Mouse (Mus musculus) neural tube, embryonic 14.5 days (tissue): ENCODE measurements around the gene Nckap5. TPM values are rescaled to one million over a fixed set of nuclear protein-coding genes. Genes with fewer than 3 reads are reported as not detected.

Experiments
- ATAC-seq: fragments of 200-750 bp; cut with Nextera tagmentation; 2 replicates; pipeline ENCODE4 v1.8.0; 2017; ENCODE audit warnings: low read depth, mild to moderate bottlenecking, moderate TSS enrichment, moderate library complexity
- H3K27ac ChIP-seq: fragments of 300-500 bp; sonication (generic); 2 replicates; pipeline ENCODE4 v1.5.1; 2014; ENCODE audit warnings: low read depth, mild to moderate bottlenecking, control low read depth, low read length, moderate library complexity, mixed read lengths
- H3K27me3 ChIP-seq: fragments of 300-500 bp; sonication (generic); 2 replicates; pipeline ENCODE4 v1.6.1; 2014; ENCODE audit warnings: low read length; ENCODE audit not compliant: control insufficient read depth, insufficient read depth
- H3K36me3 ChIP-seq: fragments of 300-500 bp; sonication (generic); 2 replicates; pipeline ENCODE4 v1.6.1; 2014; ENCODE audit warnings: low read length, mixed read lengths; ENCODE audit not compliant: control insufficient read depth, insufficient read depth
- H3K4me1 ChIP-seq: fragments of 300-500 bp; sonication (generic); 2 replicates; pipeline ENCODE4 v1.6.1; 2014; ENCODE audit warnings: low read length; ENCODE audit not compliant: control insufficient read depth, insufficient read depth
- H3K4me2 ChIP-seq: fragments of 300-500 bp; sonication (generic); 2 replicates; pipeline ENCODE4 v1.6.1; 2014; ENCODE audit warnings: mild to moderate bottlenecking, low read depth, low read length, control low read depth
- H3K4me3 ChIP-seq: fragments of 300-500 bp; sonication (generic); 2 replicates; pipeline ENCODE4 v1.5.1; 2014; ENCODE audit warnings: low read depth, low read length, control low read depth, mixed read lengths
- H3K9ac ChIP-seq: fragments of 300-500 bp; sonication (generic); replicated peaks from 2 replicates; pipeline ENCODE4 v1.6.1; 2014; ENCODE audit warnings: low read depth, mild to moderate bottlenecking, control low read depth, low read length, mixed read lengths
- H3K9me3 ChIP-seq: fragments of 300-500 bp; sonication (generic); 2 replicates; pipeline ENCODE4 v1.6.1; 2016; ENCODE audit warnings: low read length; ENCODE audit not compliant: control insufficient read depth
- WGBS: fragments of 180-500 bp; shearing (Covaris S2); extraction: QIAGEN DNeasy Blood & Tissue Kit; methylation state at CpG from one replicate; pipeline ENCODE4 v1.1.7; 2014; 5-methylcytosine and 5-hydroxymethylcytosine counted together
- polyA plus RNA-seq: library from polyadenylated mRNA; unstranded; fragments of >200 nt; fragmentation: Nextera tagmentation; extraction: Ambion mirVana; gene quantifications from 2 replicates; pipeline ENCODE4 v1.2.1, GENCODE M21; 2014

Gene Nckap5
- polyA plus RNA-seq, 1 experiment from 2014 or later: 19.0 TPM

DNA sequence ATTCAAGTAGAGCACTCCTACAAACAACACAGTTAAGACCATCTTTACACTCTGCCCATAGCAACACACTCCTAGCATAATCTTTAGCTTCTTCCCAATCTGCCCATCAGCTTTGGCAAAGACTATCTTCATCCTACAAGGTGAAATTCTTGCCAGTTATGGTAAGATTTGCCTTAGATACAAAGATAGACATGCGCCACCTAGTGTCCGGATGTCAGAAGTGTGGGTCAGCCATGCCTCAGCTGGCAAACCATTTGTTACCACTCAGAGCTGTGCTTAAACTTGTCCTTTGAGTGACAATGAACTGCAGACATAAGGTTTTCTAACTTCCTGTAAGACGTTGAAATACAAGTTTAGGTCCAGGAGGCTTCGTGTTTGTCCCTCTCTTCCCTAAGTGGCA is 422.7 kb downstream of the Nckap5 start:
- Histone ChIP-seq H3K4me1 (no peaks in the 10 kb centered on the region), H3K4me2 (no peak overlapping the region), H3K27me3 (no peaks in the 10 kb centered on the region), H3K9me3 (no peaks in the 10 kb centered on the region), H3K36me3 (no peaks in the 10 kb centered on the region), H3K9ac (no peak overlapping the region), H3K4me3 (no peak overlapping the region), H3K27ac (no peak overlapping the region)
- WGBS: 26% methylated on average over 4 of the region's 4 CpGs
- no peak for ATAC-seq

DNA sequence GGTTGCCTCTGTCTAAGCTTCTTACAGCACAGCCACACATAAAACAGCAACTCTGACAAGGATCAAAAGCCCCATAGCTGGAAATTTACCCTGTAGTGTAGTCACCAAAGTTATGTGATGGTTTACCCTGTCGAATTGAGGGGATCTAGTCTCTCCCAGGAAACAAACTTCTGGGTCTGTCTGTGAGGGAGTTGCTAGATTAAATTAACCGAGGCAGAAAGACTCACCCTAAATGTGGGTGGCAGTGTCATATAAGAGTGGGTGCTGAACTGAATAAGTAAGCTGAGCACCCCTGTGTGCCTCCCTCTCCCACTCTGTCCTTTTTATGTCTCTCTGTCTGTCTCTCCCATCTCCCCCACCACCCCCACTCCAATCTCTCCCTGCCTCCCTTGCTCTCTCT is 425.1 kb downstream of the Nckap5 start:
- Histone ChIP-seq H3K4me1 (no peaks in the 10 kb centered on the region), H3K4me2 (no peak overlapping the region), H3K27ac (no peak overlapping the region), H3K4me3 (no peak overlapping the region), H3K9ac (no peak overlapping the region), H3K36me3 (no peaks in the 10 kb centered on the region), H3K9me3 (no peaks in the 10 kb centered on the region), H3K27me3 (no peaks in the 10 kb centered on the region)
- WGBS: 95% methylated on average over 2 of the region's 2 CpGs
- no peak for ATAC-seq

GRCm38 (mm10) chr1:126403970-126404369 is 426.6 kb downstream of the Nckap5 start:
- no peaks in the 10 kb centered on the region for H3K4me1 ChIP-seq
- H3K36me3 ChIP-seq: no peaks in the 10 kb centered on the region
- H3K4me2 ChIP-seq: no peak overlapping the region
- no peak for ATAC-seq
- H3K9ac ChIP-seq: no peak overlapping the region
- H3K4me3 ChIP-seq: no peak overlapping the region
- H3K27me3 ChIP-seq: no peaks in the 10 kb centered on the region
- H3K9me3 ChIP-seq: no peaks in the 10 kb centered on the region
- no peak overlapping the region for H3K27ac ChIP-seq

DNA sequence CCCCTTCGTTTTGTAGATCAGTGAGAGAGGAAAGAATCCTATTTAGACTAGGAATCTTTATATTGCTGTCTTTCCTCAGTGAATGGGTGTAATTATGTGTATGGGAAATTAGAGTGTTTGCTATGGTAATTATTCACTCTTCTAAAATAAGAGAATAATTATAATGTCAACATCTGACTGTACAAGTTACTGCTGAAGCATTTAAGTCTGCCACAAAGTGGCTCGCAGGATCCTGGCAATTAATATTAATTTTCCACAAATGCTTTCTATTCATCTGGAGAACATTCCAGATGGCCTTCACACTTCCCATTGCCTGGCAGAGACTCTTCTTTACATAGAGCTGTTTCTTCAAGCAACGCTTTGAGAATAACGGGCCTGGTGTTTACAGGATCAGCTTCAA is 439.4 kb downstream of the Nckap5 start:
- H3K4me2 ChIP-seq: no peak overlapping the region
- H3K4me3 ChIP-seq: no peak overlapping the region
- no peaks in the 10 kb centered on the region for H3K36me3 ChIP-seq
- 73% methylated on average over 4 of the region's 4 CpGs for WGBS
- no peak for ATAC-seq
- no peaks in the 10 kb centered on the region for H3K4me1 ChIP-seq
- H3K27ac ChIP-seq: no peak overlapping the region
- H3K27me3 ChIP-seq: no peaks in the 10 kb centered on the region
- H3K9ac ChIP-seq: no peak overlapping the region
- H3K9me3 ChIP-seq: no peaks in the 10 kb centered on the region

DNA sequence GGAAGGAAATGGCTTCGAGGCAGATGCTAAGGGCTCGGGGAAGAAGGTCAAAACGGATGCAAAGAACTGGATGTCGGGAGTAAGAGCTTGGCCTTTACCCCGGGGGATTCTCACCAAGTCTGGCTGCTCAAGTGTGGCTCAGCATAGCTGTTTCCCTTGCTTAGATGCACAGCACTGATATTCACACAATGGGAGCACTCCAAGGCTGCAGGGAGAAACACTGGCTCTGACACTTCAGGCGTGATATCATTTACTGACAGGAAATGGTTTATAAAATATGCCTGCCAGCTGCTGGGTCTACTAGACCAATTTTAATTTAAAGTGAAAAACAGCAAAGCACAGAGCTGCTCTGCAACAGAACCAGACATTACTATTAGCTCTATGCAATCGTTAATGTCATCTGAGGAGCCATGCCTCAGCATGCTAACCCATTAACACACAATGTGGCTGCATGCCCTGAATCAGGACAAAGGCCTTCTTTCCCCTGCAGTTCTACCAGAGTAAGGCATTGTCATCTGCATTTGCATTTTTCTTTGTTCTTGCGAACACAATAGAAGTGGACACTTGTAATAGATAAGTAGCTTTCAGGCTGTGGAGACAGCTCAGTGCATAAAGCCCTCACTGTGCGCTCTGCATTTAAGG is 453.1 kb downstream of the Nckap5 start:
- Histone ChIP-seq H3K4me2 (no peak overlapping the region), H3K4me1 (no peaks in the 10 kb centered on the region), H3K36me3 (no peaks in the 10 kb centered on the region), H3K9ac (no peak overlapping the region), H3K27me3 (no peaks in the 10 kb centered on the region), H3K4me3 (no peak overlapping the region), H3K27ac (0 out of 2 replicates have a peak overlapping the region, but pooled peaks have one; percentile 12), H3K9me3 (no peaks in the 10 kb centered on the region)
- peak; percentile 56; the same call in 1 of the 2 replicates for ATAC-seq
- WGBS: 63% methylated on average over 9 of the region's 9 CpGs

DNA sequence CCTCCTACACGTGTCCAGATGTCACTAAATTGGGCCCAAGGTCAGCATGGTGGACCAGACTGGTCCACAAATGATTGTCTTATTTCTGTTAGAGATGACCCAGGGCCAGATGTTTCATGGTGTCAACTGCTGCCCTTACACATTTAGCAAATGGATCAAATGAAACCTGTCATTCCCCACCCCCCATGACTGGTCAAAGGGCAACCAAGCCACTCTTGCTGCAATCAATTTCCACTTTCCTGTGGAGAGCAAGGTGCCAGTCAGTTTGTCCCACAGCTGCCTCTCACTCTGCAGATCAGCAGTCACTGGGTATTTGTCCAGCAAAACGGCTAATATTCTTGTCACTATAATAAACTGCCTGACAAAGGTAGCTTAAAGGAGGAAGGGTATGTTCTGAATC is 463.9 kb downstream of the Nckap5 start:
- no peaks in the 10 kb centered on the region for H3K27me3 ChIP-seq
- H3K9me3 ChIP-seq: no peaks in the 10 kb centered on the region
- H3K9ac ChIP-seq: no peak overlapping the region
- ATAC-seq: no peak
- H3K4me2 ChIP-seq: no peak overlapping the region
- WGBS: 69% methylated on average over 2 of the region's 2 CpGs
- no peak overlapping the region for H3K4me3 ChIP-seq
- H3K4me1 ChIP-seq: no peaks in the 10 kb centered on the region
- no peaks in the 10 kb centered on the region for H3K36me3 ChIP-seq
- no peak overlapping the region for H3K27ac ChIP-seq

- no peaks in the 10 kb centered on the region for H3K27me3 ChIP-seq
- no peak for ATAC-seq
- H3K27ac ChIP-seq: no peak overlapping the region
- H3K4me1 ChIP-seq: 0 out of 2 replicates have a peak, but pooled peaks cover 7% of the 10 kb centered on the region
- 75% methylated on average over 6 of the region's 6 CpGs for WGBS
- H3K9me3 ChIP-seq: no peaks in the 10 kb centered on the region
- no peak overlapping the region for H3K9ac ChIP-seq
- no peak overlapping the region for H3K4me3 ChIP-seq
- no peak overlapping the region for H3K4me2 ChIP-seq
- H3K36me3 ChIP-seq: no peaks in the 10 kb centered on the region
These were observed 466.0 kb downstream of the Nckap5 start for GRCm38 (mm10) chr1:126364556-126364955.

GRCm38 (mm10) chr1:126360531-126361220 is 469.9 kb downstream of the Nckap5 start:
- H3K9ac ChIP-seq: no peak overlapping the region
- ATAC-seq: no peak
- H3K36me3 ChIP-seq: no peaks in the 10 kb centered on the region
- no peaks in the 10 kb centered on the region for H3K9me3 ChIP-seq
- H3K27me3 ChIP-seq: no peaks in the 10 kb centered on the region
- 88% methylated on average over 6 of the region's 6 CpGs for WGBS
- H3K27ac ChIP-seq: no peak overlapping the region
- H3K4me1 ChIP-seq: 0 out of 2 replicates have a peak, but pooled peaks cover 9% of the 10 kb centered on the region
- no peak overlapping the region for H3K4me2 ChIP-seq
- no peak overlapping the region for H3K4me3 ChIP-seq

- H3K9ac ChIP-seq: no peak overlapping the region
- ATAC-seq: peak; percentile 63; the same call in 1 of the 2 replicates
- no peaks in the 10 kb centered on the region for H3K27me3 ChIP-seq
- H3K9me3 ChIP-seq: no peaks in the 10 kb centered on the region
- no peak overlapping the region for H3K4me2 ChIP-seq
- H3K4me1 ChIP-seq: 0 out of 2 replicates have a peak, but pooled peaks cover 9% of the 10 kb centered on the region
- no peak overlapping the region for H3K4me3 ChIP-seq
- H3K27ac ChIP-seq: no peak overlapping the region
- no peaks in the 10 kb centered on the region for H3K36me3 ChIP-seq
- WGBS: 65% methylated on average over 3 of the region's 3 CpGs
These were observed 470.5 kb downstream of the Nckap5 start for GRCm38 (mm10) chr1:126360111-126360510.
